Mouse (Mus musculus): ENCODE measurements around the gene Cym.

The Cym gene

GRCm38 (mm10) chr3:107218572-107218971 lies 3.0 kb downstream of the Cym start:
- no peak for DNase-seq

GRCm38 (mm10) chr3:107217101-107217480 lies 4.4 kb downstream of the Cym start:
- no peak for DNase-seq

GRCm38 (mm10) chr3:107216400-107217100 lies 5.0 kb downstream of the Cym start:
- no peak for DNase-seq

GRCm38 (mm10) chr3:107214606-107215005 lies 6.9 kb downstream of the Cym start:
- no peak for DNase-seq

GRCm38 (mm10) chr3:107207625-107208253 lies 13.8 kb downstream of the Cym start:
- no peak for DNase-seq

GRCm38 (mm10) chr3:107206490-107207150 lies 14.9 kb downstream of the Cym start:
- no peak for DNase-seq

- peak; percentile 34 to 54 for DNase-seq
Observed at GRCm38 (mm10) chr3:107205994-107206393, 15.5 kb downstream of the Cym start.

- no peak for DNase-seq
Observed at GRCm38 (mm10) chr3:107205170-107205569, 16.4 kb downstream of the Cym start.

- no peak for DNase-seq
Observed at GRCm38 (mm10) chr3:107204413-107204812, 17.1 kb downstream of the Cym start.

- DNase-seq, result no peak
Observed at GRCm38 (mm10) chr3:107201310-107202180, 20.0 kb downstream of the Cym start.

GRCm38 (mm10) chr3:107188226-107188899 lies 33.2 kb downstream of the Cym start:
- peak; percentile 40 to 51 for DNase-seq

GRCm38 (mm10) chr3:107187022-107187421 lies 34.5 kb downstream of the Cym start:
- no peak for DNase-seq

- DNase-seq, result no peak
Observed at GRCm38 (mm10) chr3:107185597-107185996, 35.9 kb downstream of the Cym start.

GRCm38 (mm10) chr3:107183178-107183577 lies 38.4 kb downstream of the Cym start:
- no peak for DNase-seq

- no peak for DNase-seq
Observed at GRCm38 (mm10) chr3:107182756-107183155, 38.8 kb downstream of the Cym start, which contains the start of gene Kcna10. Gene Kcna10 (plus strand): TSS chr3:107183056.

GRCm38 (mm10) chr3:107180860-107181259 lies 40.7 kb downstream of the Cym start:
- no peak for DNase-seq

GRCm38 (mm10) chr3:107176501-107176900 lies 45.0 kb downstream of the Cym start:
- DNase-seq, result no peak

GRCm38 (mm10) chr3:107175486-107175885 lies 46.0 kb downstream of the Cym start:
- no peak for DNase-seq

GRCm38 (mm10) chr3:107172556-107172955 lies 49.0 kb downstream of the Cym start:
- no peak for DNase-seq

GRCm38 (mm10) chr3:107171964-107172363 lies 49.6 kb downstream of the Cym start:
- DNase-seq, result no peak

- no peak for DNase-seq
Observed at GRCm38 (mm10) chr3:107169552-107169951, 52.0 kb downstream of the Cym start.

- no peak for DNase-seq
Observed at GRCm38 (mm10) chr3:107162741-107163140, 58.8 kb downstream of the Cym start.

Data from thymus, postnatal 36 days (tissue).